Mouse (Mus musculus) hindbrain, postnatal 0 days (tissue): ENCODE results near the gene Ccdc24. TPM values are rescaled to one million over a fixed set of nuclear protein-coding genes. Genes with fewer than 3 reads are reported as not detected.

ENCODE experiments used
- ATAC-seq: fragments of 200-750 bp; cut with Nextera tagmentation; 2 replicates; pipeline ENCODE4 v1.8.0; 2017; ENCODE audit warnings: mild to moderate bottlenecking, moderate TSS enrichment, moderate library complexity
- DNase-seq: peaks from one replicate; pipeline ENCODE4 v3.0.0-alpha.2; 2015; ENCODE audit warnings: low spot score
- H3K27ac ChIP-seq: fragments of 300-500 bp; sonication (generic); 2 replicates; pipeline ENCODE4 v1.5.1; 2014; ENCODE audit warnings: mild to moderate bottlenecking
- H3K27me3 ChIP-seq: fragments of 300-500 bp; sonication (generic); 2 replicates; pipeline ENCODE4 v1.6.1; 2014; ENCODE audit warnings: low read length, mixed read lengths; ENCODE audit not compliant: insufficient read depth
- H3K36me3 ChIP-seq: fragments of 300-500 bp; sonication (generic); 2 replicates; pipeline ENCODE4 v1.6.1; 2014; ENCODE audit warnings: low read length, mixed read lengths; ENCODE audit not compliant: insufficient read depth
- H3K4me1 ChIP-seq: fragments of 300-500 bp; sonication (generic); 2 replicates; pipeline ENCODE4 v1.6.1; 2014; ENCODE audit warnings: antibody characterized with exemption, low read length, mixed read lengths; ENCODE audit not compliant: insufficient read depth
- H3K4me2 ChIP-seq: fragments of 300-500 bp; sonication (generic); 2 replicates; pipeline ENCODE4 v1.6.1; 2014; ENCODE audit warnings: low read depth, mild to moderate bottlenecking, low read length, moderate library complexity, mixed read lengths
- H3K4me3 ChIP-seq: fragments of 300-500 bp; sonication (generic); 2 replicates; pipeline ENCODE4 v1.5.1; 2014; ENCODE audit warnings: low read length
- H3K9ac ChIP-seq: fragments of 300-500 bp; sonication (generic); replicated peaks from 2 replicates; pipeline ENCODE4 v1.6.1; 2014; ENCODE audit warnings: mild to moderate bottlenecking, low read length, moderate library complexity, mixed read lengths
- H3K9me3 ChIP-seq: fragments of 300-500 bp; sonication (generic); 2 replicates; pipeline ENCODE4 v1.6.1; 2016; ENCODE audit warnings: low read length, mixed read lengths
- CTCF ChIP-seq: IDR thresholded peaks from 2 replicates; pipeline ENCODE4 v1.5.1; 2016; ENCODE audit warnings: antibody characterized with exemption, control low read depth, low read depth
- WGBS: fragments of 180-500 bp; shearing (Covaris S2); extraction: QIAGEN DNeasy Blood & Tissue Kit; methylation state at CpG from one replicate; pipeline ENCODE4 v1.1.7; 2014; 5-methylcytosine and 5-hydroxymethylcytosine counted together
- polyA plus RNA-seq: library from polyadenylated mRNA; unstranded; fragments of >200 nt; fragmentation: Nextera tagmentation; extraction: Ambion mirVana; gene quantifications from 2 replicates; pipeline ENCODE4 v1.2.1, GENCODE M21; 2015
- total RNA-seq: library from RNA; depleted of rRNA; stranded (reverse); fragments of >200 nt; gene quantifications from 2 replicates; pipeline ENCODE4 v1.2.3, GENCODE M21; 2014

The Ccdc24 gene
- total and polyA plus RNA-seq, 2 experiments from 2014 or later: 1.7 to 2.0 TPM

GRCm38 (mm10) chr4:117908834-117909453 is 36.6 kb upstream of the Ccdc24 start:
- ATAC-seq: peak; percentile 85
- Histone ChIP-seq H3K27me3 (no peaks in the 10 kb centered on the region), H3K9ac (peak overlapping the region; percentile 39; the same call in 1 of the 2 replicates), H3K27ac (peak overlapping the region; percentile 68; the same call in 1 of the 2 replicates), H3K4me3 (peak overlapping the region; percentile 9; the same call in 1 of the 2 replicates), H3K9me3 (no peaks in the 10 kb centered on the region), H3K4me1 (peaks cover 46% of the 10 kb centered on the region), H3K4me2 (peak overlapping the region; percentile 47), H3K36me3 (peaks cover 4% of the 10 kb centered on the region)
- WGBS: 29% methylated on average over 8 of the region's 8 CpGs
- peak; percentile 83 for DNase-seq
- no peak for TF ChIP-seq CTCF

DNA sequence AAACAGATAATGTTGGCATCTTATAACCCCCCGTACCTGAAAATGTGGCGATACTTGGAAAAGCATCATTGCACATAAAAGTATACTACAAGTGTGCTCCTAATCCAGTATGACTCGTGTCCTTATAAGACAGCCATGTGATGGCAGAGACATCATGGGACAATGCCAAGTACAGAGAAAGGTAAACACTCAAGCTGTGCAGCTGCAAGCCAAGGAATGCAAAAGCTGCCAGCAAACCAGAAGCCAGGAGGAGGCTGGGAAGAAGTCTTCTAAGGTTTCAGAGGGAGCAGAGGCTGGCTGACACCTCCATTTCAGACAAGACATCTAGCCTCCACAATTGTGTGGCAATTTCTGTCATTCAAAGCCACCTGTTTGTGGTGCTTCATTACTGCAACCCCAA is 33.8 kb upstream of the Ccdc24 start:
- H3K36me3 ChIP-seq: peaks cover 29% of the 10 kb centered on the region
- WGBS: 78% methylated on average over 3 of the region's 3 CpGs
- TF ChIP-seq CTCF: no peak
- no peak overlapping the region for H3K4me2 ChIP-seq
- H3K9ac ChIP-seq: no peak overlapping the region
- DNase-seq (no peak), ATAC-seq (no peak)
- H3K27me3 ChIP-seq: no peaks in the 10 kb centered on the region
- H3K9me3 ChIP-seq: no peaks in the 10 kb centered on the region
- H3K27ac ChIP-seq: no peak overlapping the region
- no peak overlapping the region for H3K4me3 ChIP-seq
- H3K4me1 ChIP-seq: peaks cover 23% of the 10 kb centered on the region

DNA sequence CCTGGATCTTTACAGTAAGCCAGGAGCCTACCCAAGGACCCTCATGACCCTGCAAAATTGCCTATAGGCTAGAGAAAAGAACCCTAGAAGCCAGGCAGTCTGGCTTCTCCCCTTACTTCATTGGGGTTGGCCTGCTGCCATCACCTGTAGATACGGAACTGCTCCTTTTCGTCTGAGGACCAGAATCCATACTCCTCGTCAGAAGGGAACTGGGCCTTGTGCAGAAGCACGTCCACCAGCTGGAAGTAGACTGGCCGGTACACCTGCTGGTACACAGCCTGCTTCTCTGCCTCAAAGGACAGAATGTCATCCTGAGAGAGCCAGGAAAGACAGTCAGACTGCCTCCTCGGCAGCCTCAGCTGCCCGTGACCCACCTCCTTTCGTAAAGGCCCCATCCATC is 32.4 kb upstream of the Ccdc24 start:
- H3K27ac ChIP-seq: no peak overlapping the region
- H3K4me3 ChIP-seq: no peak overlapping the region
- no peak overlapping the region for H3K4me2 ChIP-seq
- DNase-seq (no peak), ATAC-seq (no peak)
- no peak overlapping the region for H3K9ac ChIP-seq
- peaks cover 43% of the 10 kb centered on the region for H3K36me3 ChIP-seq
- H3K27me3 ChIP-seq: no peaks in the 10 kb centered on the region
- WGBS: 88% methylated on average over 8 of the region's 8 CpGs
- H3K9me3 ChIP-seq: no peaks in the 10 kb centered on the region
- TF ChIP-seq CTCF: no peak
- H3K4me1 ChIP-seq: peaks cover 17% of the 10 kb centered on the region

- Histone ChIP-seq H3K27me3 (no peaks in the 10 kb centered on the region), H3K4me3 (no peak overlapping the region), H3K36me3 (peaks cover 50% of the 10 kb centered on the region), H3K4me2 (no peak overlapping the region), H3K27ac (no peak overlapping the region), H3K4me1 (peaks cover 14% of the 10 kb centered on the region), H3K9me3 (no peaks in the 10 kb centered on the region), H3K9ac (no peak overlapping the region)
- no peak for ATAC-seq
- TF ChIP-seq CTCF: no peak
- WGBS: 75% methylated on average over 10 of the region's 10 CpGs
- DNase-seq: no peak
Measured at GRCm38 (mm10) chr4:117904094-117904493, 31.7 kb upstream of the Ccdc24 start.

- ATAC-seq (no peak), DNase-seq (no peak)
- Histone ChIP-seq H3K27me3 (no peaks in the 10 kb centered on the region), H3K9me3 (no peaks in the 10 kb centered on the region), H3K27ac (no peak overlapping the region), H3K4me1 (no peaks in the 10 kb centered on the region), H3K4me3 (no peak overlapping the region), H3K9ac (no peak overlapping the region), H3K4me2 (no peak overlapping the region), H3K36me3 (peaks cover 71% of the 10 kb centered on the region)
- WGBS: 81% methylated on average over 3 of the region's 3 CpGs
- TF ChIP-seq CTCF: no peak
Measured at GRCm38 (mm10) chr4:117898111-117898510, 25.8 kb upstream of the Ccdc24 start.

DNA sequence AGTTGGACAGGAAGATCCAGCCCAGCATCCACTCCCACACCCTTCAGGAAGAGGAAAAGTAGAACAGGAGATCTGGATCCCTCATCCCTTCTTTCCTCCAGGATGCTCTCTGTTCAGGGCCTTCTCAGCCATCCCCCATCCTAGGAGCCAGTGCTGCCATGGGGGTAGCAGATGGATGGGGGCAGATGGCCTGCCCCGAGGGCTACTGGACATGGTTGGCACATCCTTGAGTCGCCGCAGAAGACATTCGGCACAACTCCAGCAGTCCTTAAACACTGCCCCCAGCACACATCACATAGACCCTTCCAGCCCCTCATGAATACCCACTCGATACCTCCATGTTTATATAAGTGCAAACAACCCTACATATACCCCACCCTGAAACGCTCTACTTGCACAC is 23.7 kb upstream of the Ccdc24 start:
- WGBS: 79% methylated on average over 6 of the region's 6 CpGs
- H3K36me3 ChIP-seq: peaks cover 52% of the 10 kb centered on the region
- ATAC-seq: no peak
- no peak overlapping the region for H3K4me2 ChIP-seq
- H3K27me3 ChIP-seq: no peaks in the 10 kb centered on the region
- DNase-seq: no peak
- H3K4me1 ChIP-seq: 0 out of 2 replicates have a peak, but pooled peaks cover 2% of the 10 kb centered on the region
- no peak overlapping the region for H3K9ac ChIP-seq
- no peaks in the 10 kb centered on the region for H3K9me3 ChIP-seq
- no peak overlapping the region for H3K4me3 ChIP-seq
- H3K27ac ChIP-seq: no peak overlapping the region; the same call in 1 of the 2 replicates
- TF ChIP-seq CTCF: no peak

DNA sequence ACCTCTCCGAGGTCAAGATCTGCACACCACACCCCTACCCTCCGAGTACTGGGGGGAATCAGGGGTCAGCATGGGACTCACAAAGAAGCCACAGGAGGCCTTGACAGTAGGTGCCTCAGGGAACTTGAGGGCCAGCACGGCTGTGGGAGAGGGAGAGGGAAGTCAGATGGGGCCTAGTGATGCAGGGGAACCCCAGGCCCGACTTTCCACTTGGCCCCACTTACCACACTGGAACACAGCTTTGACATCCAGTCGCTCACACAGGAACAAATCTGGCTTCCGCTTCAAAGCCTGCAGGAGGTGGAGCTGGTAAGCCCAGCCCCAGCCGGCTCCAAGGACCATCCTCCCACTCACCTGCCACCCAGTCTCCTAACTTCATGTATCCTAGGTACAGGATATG is 23.0 kb upstream of the Ccdc24 start:
- no peak for ATAC-seq
- 0 out of 2 replicates have a peak, but pooled peaks cover 5% of the 10 kb centered on the region for H3K4me1 ChIP-seq
- H3K27ac ChIP-seq: no peak overlapping the region; the same call in 1 of the 2 replicates
- 79% methylated on average over 7 of the region's 7 CpGs for WGBS
- no peaks in the 10 kb centered on the region for H3K27me3 ChIP-seq
- H3K4me3 ChIP-seq: no peak overlapping the region
- no peak for DNase-seq
- no peak overlapping the region for H3K9ac ChIP-seq
- H3K9me3 ChIP-seq: no peaks in the 10 kb centered on the region
- H3K36me3 ChIP-seq: peaks cover 46% of the 10 kb centered on the region
- TF ChIP-seq CTCF: no peak
- no peak overlapping the region for H3K4me2 ChIP-seq
